Mouse (Mus musculus): Measurements from ENCODE around the gene Neurl2.

- TF ChIP-seq CTCF (IDR thresholded peaks at IDR 0.05; ENCODE audit: borderline replicate concordance, control insufficient read depth, extremely low read depth, insufficient read depth, low read length, poor library complexity) (no peak), POLR2A (IDR thresholded peaks at IDR 0.05; ENCODE audit: control insufficient read depth, extremely low read depth, insufficient read depth, low read length, poor library complexity) (no peak)
Observed at GRCm38 (mm10) chr2:164832032-164832747, 1.1 kb downstream of the Neurl2 start.
